Mouse (Mus musculus): ENCODE measurements at regions not wholly inside any gene's neighbourhood (a gene's known extent, or its start where the extent isn't known, plus 50 kb on each side); places are given as distances from the start of the nearest gene placed in this dataset.

DNA sequence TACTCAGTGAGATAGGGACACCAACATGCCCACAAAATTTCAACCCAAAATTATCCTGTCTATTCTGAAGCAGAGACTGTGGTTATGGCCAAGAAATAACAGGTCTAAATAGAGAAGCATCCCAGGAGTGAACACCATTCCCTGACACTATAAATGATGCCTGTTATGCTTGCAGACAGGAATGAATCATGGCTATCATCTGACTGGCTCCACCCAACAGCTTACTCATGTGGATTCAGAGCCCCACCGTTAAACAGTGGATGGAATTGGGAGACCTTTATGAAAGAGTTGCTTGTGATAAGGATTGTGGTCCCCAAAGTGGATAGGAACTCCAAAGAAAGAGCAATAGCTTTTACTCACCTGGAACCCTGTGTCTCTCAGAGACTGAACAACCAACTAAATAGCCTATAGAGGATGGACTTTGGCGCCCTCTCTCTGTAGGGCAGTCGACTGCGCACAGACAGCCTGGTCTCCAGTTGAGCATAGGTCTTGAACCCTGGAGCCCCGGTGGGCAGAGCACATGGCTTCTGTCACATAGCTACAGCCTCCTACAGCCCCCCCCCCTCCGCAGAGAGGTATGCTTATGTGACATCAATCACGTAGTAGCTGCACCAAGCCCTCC lies 1101.3 kb upstream of the Zeb2 start:
- no peak for DNase-seq (ENCODE audit: extremely low read depth, insufficient read length, low spot score)

GRCm38 (mm10) chr2:46199341-46199740 lies 1082.1 kb upstream of the Zeb2 start:
- DNase-seq (ENCODE audit: extremely low read depth, insufficient read length, low spot score), result no peak

DNA sequence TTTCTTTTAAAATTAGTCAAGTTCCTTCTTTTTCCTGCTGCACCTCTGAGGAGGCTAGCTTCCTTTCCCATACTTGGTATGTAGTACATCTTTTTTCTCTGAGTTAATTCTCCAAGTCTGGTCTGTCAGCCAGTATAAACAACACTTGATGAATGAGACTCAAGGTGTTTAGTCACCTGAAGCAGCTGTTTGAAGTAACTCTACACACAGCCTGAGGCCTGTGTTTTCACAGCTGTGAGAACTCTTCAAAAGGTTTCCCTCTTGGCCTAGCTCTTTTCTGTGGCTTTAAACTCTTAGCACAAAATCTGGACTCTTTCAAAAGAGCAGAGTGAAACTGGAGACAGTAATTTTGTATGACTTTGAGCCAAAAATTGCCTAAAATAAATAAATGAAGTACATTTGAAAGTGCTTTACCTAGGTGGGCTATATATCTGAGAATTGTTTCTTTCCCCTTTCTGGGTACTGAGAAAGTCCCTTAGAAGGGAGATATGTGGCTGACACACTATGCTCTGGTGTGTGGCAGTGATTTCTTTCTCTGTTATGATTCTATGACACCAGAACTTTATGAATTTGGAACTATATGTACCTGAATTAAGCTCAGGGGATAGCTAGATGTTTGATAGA lies 1070.2 kb upstream of the Zeb2 start:
- no peak for DNase-seq (ENCODE audit: extremely low read depth, insufficient read length, low spot score)

GRCm38 (mm10) chr2:46183241-46183640 lies 1066.0 kb upstream of the Zeb2 start:
- DNase-seq (ENCODE audit: extremely low read depth, insufficient read length, low spot score), result no peak

DNA sequence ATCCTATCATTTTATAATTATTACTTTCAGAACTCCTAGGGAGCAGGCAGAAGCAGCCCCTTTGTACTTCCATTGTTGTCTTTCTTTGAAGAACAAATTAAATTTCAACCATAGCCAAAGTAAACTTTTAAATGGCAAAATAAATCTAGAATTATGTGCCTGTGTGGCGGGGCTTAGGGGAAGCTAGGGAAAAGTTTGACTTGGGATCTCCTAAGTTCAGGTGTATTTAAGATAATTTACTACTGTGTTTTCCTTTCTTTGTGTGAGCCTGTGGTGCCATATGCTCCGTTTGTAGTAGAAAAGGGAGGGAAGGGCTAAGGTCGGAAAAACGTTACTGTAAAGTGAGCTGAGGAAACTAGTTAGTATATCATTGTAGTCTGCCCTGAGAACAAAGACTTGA lies 1062.5 kb upstream of the Zeb2 start:
- DNase-seq (ENCODE audit: extremely low read depth, insufficient read length, low spot score), result no peak

DNA sequence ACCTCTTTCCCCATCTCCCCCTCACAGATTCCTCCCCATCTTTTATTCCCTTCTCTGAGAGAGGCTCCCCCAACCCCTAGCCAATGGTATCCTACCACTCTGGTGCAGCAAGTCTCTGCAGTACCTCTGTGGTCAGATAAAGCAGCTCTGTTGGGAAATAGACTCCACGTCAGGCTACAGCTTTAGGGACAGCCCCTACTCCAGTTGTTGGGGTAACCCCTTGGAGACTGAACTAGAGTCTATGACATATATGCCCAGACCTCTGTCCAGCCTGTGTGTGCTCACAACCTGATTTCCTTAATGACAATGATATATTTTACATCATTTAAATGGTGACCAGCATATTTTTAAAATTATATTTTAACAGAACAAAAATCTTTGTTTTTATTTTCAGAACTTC lies 1051.3 kb upstream of the Zeb2 start:
- no peak for DNase-seq (ENCODE audit: extremely low read depth, insufficient read length, low spot score)

- DNase-seq (ENCODE audit: extremely low read depth, insufficient read length, low spot score), result no peak
Observed at GRCm38 (mm10) chr2:46149848-46150247, 1032.7 kb upstream of the Zeb2 start.

GRCm38 (mm10) chr2:46119871-46120270 lies 1002.7 kb upstream of the Zeb2 start:
- no peak for DNase-seq (ENCODE audit: extremely low read depth, insufficient read length, low spot score)

DNA sequence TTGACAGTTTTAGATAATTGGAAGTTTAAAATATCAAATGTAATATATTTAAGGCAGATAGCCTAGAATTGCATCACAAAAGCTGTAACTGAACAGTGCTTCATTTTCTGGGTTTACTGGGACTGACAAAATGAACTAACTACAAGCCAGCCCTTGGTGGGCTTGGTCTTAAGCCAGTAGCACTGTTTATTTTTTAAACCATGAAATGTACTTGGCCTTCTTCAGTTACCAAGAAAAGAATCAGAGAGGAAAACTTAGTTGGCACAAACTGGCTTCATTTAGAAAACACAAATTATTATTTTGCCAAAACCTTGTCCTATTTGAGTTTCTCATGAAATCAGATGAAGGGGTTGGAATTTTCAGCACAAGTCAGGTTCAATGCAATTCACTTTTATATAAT lies 989.8 kb upstream of the Zeb2 start:
- DNase-seq (ENCODE audit: extremely low read depth, insufficient read length, low spot score), result no peak

GRCm38 (mm10) chr2:46065034-46065802 lies 948.0 kb upstream of the Zeb2 start:
- DNase-seq (ENCODE audit: extremely low read depth, insufficient read length, low spot score), result no peak

DNA sequence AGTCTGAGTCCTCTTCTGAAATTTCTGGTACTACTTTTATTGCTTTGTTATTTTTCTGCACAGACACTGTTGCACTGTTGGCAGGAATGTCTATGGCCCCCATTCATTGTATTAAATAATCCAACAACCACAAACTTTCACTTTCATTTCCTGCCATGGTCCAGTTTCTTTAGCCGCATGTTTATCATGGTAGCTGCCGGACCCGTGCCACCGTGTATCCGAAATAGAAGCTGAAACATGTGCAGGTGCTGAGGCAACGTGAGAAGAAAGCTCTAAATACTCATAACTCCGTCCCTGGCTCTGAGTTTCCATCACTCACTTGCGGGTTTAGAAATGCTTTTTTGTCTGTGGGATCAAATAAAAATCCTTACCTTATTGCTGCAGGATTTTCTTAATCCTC lies 938.5 kb upstream of the Zeb2 start:
- DNase-seq (ENCODE audit: extremely low read depth, insufficient read length, low spot score), result no peak

DNA sequence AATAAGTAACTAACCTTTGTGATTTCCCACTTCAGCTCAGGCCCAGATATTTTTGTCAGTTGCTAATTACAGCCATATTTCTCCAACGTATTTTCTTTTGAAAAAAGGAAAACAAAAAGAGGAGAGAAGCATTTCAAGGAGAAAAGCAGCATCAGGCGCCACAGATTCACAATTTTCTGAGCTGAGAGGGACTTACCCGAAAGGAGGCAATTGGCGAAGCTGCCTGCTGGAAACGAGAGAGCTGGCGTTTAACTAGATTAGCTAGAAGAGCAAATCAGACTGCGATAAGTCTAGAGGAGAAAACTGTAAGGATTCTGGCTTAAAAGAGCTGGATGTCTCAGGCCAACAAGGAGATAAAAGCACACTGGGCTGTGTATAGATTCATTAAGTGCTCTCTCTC lies 937.7 kb upstream of the Zeb2 start:
- DNase-seq (ENCODE audit: extremely low read depth, insufficient read length, low spot score), result no peak

DNA sequence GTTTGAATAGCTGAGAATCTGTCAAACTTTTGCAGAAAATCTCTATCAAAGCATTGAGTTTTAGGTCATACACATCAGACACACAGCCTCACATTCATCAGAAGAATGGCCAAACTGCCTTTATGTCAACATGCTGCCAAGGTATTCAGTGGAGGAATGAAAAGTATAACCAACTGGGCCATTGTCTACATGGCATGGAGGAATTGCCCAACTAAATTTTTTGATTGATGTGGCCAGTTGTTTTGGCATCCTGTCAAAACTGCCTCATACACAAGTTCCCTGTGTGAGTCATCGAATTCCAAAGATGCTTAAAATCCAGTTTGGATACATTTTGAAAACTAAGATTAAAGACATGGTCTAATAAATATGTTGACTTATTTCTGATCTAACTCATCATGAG lies 904.7 kb upstream of the Zeb2 start:
- DNase-seq (ENCODE audit: extremely low read depth, insufficient read length, low spot score), result peak; percentile 21

- no peak for DNase-seq (ENCODE audit: extremely low read depth, insufficient read length, low spot score)
Observed at GRCm38 (mm10) chr2:46013771-46014269, 896.6 kb upstream of the Zeb2 start.

GRCm38 (mm10) chr2:46012716-46013115 lies 895.5 kb upstream of the Zeb2 start:
- no peak for DNase-seq (ENCODE audit: extremely low read depth, insufficient read length, low spot score)

DNA sequence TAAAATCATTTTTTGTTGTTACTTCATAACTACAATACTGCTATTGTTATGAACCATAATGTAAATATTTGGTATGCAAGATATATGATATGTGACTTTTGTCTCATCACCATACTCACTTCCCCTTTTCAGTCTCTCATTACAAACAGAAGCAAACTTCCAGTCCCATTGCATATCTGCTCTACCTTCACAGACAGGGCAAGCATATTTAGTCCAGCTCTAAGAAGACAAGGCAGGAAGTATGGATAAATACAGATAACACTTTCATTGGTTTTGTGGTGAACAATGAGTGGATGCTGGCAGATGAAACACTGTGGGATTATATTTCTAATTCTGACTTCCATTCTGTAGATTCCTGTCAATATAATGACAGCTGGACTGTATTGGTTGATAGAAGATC lies 858.0 kb upstream of the Zeb2 start:
- no peak for DNase-seq (ENCODE audit: extremely low read depth, insufficient read length, low spot score)

GRCm38 (mm10) chr2:45968635-45969034 lies 851.4 kb upstream of the Zeb2 start:
- no peak for DNase-seq (ENCODE audit: extremely low read depth, insufficient read length, low spot score)

- no peak for DNase-seq (ENCODE audit: extremely low read depth, insufficient read length, low spot score)
Observed at GRCm38 (mm10) chr2:45956792-45957330, 839.7 kb upstream of the Zeb2 start.

DNA sequence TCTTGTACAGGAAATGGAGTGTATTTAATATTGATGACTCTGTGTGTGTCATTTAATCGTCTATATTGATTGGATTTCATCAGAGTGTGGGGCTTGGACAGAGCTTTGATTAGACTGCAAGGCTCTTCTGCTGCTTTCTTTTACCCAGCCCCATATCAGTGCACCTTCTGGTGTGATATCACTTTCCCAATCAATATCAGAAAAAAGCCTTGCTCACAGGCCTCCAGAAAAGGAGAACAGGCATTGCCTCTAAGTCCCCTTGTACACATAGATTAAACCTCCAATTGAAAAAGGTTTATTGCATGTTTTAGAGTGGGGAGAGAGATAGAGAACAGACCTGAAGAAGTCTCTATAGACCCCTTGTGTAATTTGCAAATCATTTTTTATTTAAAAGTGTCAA lies 831.6 kb upstream of the Zeb2 start:
- DNase-seq (ENCODE audit: extremely low read depth, insufficient read length, low spot score), result no peak

DNA sequence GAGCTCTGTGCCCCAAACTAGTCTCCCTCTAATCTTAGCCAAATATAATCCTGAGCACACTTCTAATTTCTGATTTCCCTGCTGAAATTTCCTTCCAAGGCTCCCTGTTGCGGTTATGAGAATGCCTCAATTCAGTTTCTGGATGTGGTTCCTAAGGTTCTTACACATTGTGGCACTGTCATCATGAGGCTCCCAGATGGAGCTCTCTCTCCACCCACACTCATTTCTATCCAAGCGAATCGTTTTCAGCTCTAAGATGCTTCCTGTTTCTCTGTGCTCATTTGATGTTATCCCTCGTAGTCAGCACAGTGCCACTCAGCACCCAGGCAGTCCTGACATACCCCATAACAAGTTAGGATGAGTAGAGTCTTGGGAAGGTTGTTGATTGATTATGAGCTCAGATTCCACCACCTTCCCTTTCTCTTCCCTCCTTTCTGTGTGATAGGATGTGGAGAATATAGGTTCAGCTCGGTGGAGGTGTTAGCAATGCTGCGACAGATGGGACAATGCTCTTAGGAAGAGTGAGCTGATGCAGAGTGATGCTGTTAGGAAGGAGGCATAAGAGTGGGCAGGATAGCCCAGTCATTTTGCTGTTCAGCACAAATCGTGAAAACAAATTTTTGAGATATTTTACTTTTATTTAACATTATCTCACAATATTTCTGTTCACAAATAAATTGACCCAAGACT lies 808.7 kb upstream of the Zeb2 start:
- DNase-seq (ENCODE audit: extremely low read depth, insufficient read length, low spot score), result no peak

DNA sequence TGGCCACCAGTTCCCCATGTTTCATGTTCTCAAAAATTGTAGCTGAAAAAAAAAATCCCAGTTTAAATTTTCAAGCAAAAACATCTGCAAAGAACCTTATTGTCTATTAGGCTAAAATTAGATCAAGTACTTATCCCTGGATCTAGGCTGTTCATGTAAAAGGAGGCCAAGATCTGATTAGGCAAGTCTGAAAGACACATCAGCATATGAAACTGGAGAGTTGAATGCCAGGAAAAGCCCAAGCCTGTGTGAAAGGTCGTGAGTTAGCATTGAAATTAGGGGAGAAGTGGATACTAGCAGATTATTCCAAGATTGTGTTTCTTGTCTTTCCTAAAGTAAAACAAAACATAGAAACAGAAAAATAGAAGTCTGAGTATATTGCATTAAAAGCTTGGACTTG lies 791.7 kb upstream of the Zeb2 start:
- no peak for DNase-seq (ENCODE audit: extremely low read depth, insufficient read length, low spot score)

Data from 3134 (cell line).